Mouse (Mus musculus) CD4-positive, CD25-positive, alpha-beta regulatory T cell, adult 4 months (primary cell): ENCODE data around the gene Ccdc146. TPM values are rescaled to one million over a fixed set of nuclear protein-coding genes. Genes with fewer than 3 reads are reported as not detected.
A peak's percentile ranks its signal among the peaks of the same experiment; 100 is the strongest.

Experiments used
- ATAC-seq: one replicate; pipeline ENCODE4 v1.8.0; 2017
- polyA plus RNA-seq, 2 experiments: library from polyadenylated mRNA; unstranded; fragments of 100-300 nt; shearing (Covaris generic); gene quantifications; one replicate each; pipeline ENCODE4 v1.2.1; 2017

Ccdc146 gene
- polyA plus RNA-seq: under 1 TPM; 0.29 to 0.74 TPM

DNA sequence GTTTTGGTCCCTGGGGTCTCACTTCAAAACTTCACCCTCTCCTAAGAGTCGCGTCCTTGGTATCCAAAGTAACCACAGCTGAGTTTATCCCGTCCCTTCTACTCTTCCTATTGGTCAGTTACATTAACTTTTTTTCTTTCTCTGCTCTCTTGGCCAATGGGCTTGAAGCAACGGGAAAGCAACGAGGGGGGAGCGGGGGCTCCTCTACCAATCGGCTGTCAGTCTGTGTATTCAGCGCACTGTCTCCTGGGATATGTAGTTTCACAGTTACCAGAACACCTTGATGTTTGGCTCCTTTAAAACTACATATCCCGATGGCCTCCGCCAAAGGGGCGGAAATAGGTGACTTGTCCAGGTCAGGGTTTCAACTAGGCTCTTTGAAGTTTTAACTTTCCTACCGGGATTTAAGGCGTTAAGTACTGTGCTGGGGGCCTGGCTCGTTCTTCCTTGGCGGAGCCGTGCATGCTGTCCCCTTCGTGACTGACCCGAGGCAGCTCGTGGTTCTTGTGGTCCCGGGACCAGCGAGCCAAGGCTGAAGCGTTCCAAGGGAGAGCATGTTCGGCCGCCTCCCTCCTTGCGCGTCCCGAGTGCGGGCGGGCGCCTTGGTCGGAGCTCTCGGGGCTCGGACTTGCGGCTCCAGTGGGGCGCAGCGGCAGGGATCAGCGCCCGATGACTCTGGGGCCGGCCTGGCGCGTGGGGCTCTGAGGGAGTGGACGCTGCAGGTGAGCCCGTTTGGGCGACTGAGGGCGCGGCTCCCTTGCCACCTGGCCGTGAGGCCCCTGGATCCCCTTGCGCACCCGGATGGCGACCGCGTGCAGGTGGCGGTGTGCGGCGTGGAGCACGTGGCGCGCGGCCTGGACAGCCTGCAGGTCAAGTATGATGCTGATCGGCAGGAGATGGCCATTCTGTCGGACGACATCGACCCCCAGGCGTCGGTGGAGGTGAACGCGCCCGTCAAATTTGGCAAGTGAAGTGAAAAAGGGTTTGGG, at the start of gene Ccdc146, which contains the start of gene Fam185a:
Gene Ccdc146, minus strand, starts transcription at position 64 of the 989 bp plus-strand sequence.
Gene Fam185a, plus strand, starts transcription at position 345 of the 989 bp plus-strand sequence.
- peak; percentile 99 for ATAC-seq

DNA sequence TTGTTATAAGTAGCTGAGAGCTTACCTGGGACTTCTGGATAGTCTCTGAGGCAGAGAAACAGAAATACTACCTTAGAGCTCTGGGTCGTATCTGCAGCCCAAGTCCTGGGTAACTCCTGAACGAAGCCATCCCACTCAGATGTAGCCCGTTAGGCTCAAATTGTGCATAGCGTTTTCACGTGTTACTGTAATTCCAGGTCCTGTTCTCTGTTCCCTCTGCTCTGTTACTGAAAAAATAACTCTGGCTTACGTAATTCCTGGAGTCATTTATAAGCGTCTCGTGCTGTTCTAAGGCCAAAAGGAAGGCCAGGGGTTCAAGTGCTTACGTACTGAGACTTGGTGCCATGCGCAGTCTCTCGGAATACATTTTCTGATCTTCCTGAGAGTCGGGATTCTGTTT, 43.6 kb upstream of the Ccdc146 start:
- no peak for ATAC-seq

DNA sequence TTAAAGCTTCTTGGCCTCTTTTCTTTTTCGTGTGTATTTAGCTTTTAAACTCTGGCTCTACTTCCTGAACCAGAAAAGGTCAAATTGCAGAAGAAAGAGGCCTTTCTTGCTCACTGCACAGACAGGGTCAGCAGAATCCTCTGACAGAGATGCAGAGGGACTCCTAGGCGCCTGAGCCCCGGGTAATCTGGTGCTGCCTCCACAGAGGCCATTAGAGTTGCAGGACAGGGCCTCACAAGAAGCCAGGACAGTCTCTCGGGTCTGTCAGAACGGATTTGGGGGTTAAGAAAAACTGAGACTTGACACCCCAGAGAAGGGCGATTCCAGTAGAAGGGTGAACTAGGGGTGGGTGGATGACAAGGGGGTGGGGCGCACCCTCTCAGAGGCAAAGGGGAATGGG, 42.9 kb upstream of the Ccdc146 start:
- ATAC-seq: no peak

DNA sequence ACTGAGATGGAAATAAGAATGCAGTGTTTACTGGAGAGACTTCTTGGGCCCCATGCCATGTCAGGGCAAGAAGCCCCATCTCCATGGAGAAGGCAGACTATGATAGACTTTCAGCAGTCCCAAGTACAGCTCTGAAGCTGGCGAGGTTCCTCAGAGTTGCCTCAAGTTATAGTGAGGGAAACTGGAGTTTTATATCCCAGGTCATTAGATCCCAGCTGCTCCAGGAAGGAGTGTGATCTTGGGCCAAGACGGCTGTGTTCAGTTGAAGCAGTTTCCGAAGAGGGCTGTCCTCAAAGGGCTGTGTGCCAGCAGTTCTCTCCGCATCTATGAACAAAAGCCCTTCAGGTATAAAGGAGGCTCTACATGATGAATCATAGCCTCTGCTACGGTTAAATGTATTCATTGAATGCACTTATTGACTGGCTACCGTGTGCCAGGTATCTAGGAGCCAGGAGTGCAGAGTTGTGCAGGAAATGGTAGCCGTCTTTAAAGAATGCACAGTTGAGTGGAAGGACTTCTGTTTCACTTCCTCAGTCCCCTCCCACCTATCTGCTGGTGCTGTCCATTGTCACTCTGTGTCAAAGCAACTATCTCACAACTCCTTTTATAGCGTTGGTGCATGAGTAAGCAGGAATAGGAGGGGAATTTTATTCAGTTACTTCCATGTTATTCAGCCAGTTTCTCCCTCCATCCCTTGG, 16.5 kb upstream of the Ccdc146 start:
- no peak for ATAC-seq

DNA sequence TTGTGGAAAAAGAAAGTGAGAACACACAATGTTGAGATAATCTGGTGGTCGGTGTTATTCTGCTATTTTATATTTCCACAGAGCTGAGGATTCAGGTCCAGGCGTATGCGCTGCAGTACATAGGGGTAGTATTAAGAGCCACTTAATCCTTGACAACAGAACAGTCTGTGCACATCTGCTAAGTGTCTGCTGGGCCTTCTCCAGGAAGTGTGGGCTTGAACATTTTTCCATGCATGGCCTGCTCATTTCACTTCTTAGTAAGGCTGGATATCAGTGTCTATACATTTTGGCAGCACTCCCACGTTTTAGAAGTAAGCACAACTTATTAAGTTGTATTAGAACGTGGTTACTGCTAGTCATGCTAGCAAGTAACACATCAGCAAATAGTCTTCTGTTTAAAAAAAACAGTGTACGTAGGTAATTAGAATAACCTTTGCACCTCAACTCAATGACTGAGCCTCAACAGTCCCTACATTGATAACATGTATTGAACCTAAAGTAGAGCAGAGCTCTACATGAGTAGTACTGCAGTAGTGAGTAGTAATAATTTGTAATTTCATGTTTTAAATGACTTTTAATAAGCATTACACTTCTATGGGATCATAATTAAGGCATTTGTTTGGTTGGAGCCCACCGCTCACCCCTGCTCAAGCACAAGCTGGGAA, 15.1 kb upstream of the Ccdc146 start:
- ATAC-seq: no peak

DNA sequence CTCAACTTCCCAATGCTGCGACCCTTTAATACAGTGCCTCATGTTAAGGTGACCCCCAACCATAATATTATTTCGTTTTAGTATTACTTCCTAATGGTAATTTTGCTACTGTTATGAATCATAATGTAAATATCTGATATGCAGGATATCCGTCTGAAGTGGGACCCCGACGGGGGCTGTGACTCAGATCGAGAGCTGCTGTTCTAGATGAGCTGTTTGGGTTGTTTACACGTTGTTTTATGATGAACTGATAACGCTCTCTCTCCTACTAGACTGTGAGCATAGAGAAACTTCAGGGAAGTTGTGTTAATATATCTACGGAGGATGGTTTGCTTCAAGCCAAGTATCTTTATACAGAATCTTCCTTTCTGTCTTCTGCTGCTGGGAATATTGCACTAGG, 14.0 kb upstream of the Ccdc146 start:
- ATAC-seq: peak; percentile 85

DNA sequence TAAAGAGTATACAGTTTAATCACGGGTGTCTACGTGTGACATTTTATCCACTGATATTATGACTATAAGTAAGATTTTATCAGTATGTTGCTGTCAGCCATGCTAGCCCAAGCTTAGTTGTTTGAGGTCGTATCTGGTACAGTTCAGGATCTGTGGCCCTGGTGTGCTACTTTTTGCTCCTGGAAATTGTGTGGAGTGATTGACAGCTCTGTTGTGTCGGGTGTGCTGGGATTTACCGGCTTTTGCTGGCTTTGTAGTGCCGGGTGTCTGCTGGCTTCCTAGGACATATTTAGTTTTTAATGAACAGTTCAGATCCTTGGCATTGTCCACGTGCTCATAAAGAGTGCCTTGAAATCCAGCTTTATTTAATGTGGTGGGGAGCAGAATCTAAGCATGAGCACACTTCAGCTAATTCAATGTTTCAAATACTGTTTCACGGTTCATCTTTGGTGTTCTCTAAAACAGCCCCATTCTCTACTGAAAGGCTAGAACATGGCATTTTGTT, 12.0 kb upstream of the Ccdc146 start:
- no peak for ATAC-seq

GRCm38 (mm10) chr5:21434148-21434929, 9.9 kb upstream of the Ccdc146 start:
- ATAC-seq: no peak

DNA sequence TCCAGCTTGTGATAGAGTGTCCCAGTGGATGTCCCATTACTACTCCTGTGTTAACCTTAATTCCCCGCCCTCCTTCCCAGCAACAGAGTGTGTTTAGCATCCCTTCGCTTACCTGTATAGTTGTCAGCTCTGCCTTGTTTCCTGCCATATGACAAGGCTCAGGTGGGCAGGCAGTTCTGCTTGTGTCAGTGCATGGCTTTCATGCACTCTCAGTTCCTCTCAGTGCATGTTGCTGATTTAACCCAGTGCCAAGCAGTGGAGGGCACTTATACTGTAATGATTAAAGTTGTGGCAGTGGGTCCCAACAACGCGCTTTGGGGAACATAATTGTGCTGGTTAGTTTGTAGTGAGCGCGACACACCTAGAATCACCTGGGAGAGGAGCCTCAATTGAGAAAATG, 2.2 kb upstream of the Ccdc146 start:
- ATAC-seq: no peak

GRCm38 (mm10) chr5:21420609-21421008, 3.9 kb downstream of the Ccdc146 start:
- peak; percentile 18 for ATAC-seq

- ATAC-seq: no peak
Observed at GRCm38 (mm10) chr5:21418613-21419012, 5.9 kb downstream of the Ccdc146 start.

DNA sequence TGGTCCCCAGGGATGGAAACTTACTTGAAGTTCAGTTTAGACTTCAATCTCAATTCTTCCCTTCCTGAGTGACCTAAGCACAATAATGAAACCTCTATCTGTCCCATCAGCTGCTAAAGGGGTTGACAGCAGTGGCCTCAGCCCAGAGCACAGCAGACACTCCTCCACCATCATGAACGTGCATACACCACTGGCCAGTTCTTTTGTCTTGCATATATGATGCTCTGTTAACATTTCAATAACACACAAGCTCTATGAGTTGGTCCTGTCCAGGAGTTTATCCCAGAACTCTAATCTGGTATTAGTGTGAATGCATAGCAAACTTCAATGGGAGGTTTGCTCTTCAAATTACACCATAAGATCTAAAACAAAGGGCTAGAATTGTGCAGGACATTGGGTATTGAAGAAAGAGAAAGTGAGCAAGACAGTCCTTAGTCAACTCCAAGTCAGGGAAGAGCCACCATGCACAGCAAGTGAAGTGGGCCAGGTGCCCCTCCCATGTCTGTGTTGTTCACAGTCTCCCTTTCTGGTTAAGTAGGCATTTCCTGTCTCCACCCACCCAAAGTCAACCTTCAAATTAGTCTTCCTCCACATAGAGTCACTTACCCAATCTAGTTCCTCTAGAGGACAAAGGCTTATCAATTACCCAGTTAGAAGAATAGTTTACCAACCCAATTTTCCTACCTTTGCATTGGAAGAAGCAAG, 10.2 kb downstream of the Ccdc146 start:
- ATAC-seq: peak; percentile 20

DNA sequence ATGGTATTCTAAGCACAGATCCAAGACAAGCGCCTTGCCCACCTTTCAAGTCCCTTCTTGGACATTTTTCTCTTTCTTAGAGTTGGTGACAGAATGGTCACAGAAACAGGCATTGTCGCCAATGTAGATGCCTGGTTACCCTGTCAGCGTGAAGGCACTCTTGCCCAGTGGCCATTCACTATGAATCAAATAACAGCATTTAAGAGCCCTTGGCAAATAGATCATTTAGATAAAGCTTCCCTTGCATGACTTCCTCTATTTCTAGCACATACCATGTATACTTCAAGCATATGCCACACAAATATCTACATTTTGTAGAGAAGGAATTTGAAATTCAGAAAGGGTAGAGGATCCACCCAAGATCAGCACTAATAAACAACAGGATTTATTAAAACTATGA, 11.2 kb downstream of the Ccdc146 start:
- no peak for ATAC-seq

DNA sequence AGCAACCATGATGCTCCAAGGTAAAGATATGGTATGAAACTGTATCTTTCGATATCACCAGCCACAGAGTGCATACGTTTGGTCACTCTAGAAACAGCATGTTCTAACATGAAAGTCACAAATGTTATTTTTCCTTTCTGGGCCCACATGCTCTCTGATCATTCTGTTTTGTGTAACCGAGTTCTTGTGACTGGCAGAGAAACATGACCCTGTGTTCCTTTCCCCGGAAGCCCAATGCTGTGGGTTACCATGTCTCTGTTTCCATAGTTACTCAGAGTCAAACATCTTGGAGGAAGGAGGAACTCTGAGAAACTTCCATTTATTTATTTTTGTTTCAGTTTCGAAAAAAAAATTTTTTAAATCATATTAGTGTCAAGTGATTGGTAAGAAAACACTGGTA, 12.4 kb downstream of the Ccdc146 start:
- peak; percentile 48 for ATAC-seq

GRCm38 (mm10) chr5:21411261-21411666, 13.2 kb downstream of the Ccdc146 start:
- ATAC-seq: peak; percentile 90

GRCm38 (mm10) chr5:21395205-21395840, 29.2 kb downstream of the Ccdc146 start:
- ATAC-seq: no peak

- no peak for ATAC-seq
Observed at GRCm38 (mm10) chr5:21394562-21394961, 29.9 kb downstream of the Ccdc146 start.

DNA sequence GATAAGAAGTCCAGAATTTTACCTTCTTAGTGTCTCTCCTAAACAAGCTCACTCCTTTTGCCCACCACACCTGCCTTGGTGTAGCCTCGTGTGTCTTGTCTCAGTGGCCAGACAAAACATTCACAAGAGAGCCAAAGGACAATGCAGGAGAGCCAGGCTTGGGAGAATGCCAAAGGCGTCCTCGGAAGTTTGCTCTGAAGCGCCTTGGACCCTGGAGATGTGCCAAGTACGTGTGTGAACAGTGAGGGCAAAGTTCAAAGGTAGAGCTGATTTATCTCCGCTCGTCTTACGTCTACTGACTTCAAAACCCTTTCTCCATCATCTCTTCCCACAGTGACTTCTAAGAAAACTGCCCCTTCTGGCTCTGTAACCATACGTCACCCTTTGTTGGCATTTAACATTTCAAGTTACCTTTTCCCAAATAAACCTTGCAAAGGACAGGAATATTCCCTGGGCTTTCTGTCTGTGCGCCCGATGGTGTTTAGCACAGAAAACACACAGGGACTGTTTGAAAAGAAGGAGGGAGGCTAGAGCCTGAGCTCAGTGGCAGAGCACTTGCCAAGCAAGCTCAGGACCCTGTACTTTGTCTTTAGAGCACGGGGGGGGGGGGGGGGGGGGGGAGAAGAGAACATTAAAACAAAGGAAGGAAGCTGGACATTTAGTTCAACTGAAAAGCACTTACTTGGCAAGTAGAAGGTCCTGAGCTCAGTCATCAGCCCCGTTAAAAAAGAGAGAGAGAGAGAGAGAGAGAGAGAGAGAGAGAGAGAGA, 32.7 kb downstream of the Ccdc146 start:
- no peak for ATAC-seq

- ATAC-seq: no peak
Observed at GRCm38 (mm10) chr5:21388855-21389254, 35.6 kb downstream of the Ccdc146 start.

- no peak for ATAC-seq
Observed at GRCm38 (mm10) chr5:21387340-21387739, 37.1 kb downstream of the Ccdc146 start.
